Mouse (Mus musculus) retina, adult 2 months (tissue): ENCODE results near the gene Depdc1a.
"Not testable (repeated sequence)": the region's sequence is repeated elsewhere in the genome, so short reads cannot be mapped to it uniquely, and the experiment has no call there.

Source experiments
- DNase-seq: peaks from one replicate; pipeline ENCODE4 v3.0.0-alpha.2; 2012; ENCODE audit warnings: low read depth, low spot score

Depdc1a gene

GRCm38 (mm10) chr3:159495243-159495801 lies at the start of gene Depdc1a:
TSS of gene Depdc1a (plus strand) at chr3:159495433.
- DNase-seq = peak; percentile 33

GRCm38 (mm10) chr3:159470059-159470458 lies 25.2 kb upstream of the Depdc1a start:
- DNase-seq = no peak

- no peak for DNase-seq
These were observed 19.8 kb upstream of the Depdc1a start for GRCm38 (mm10) chr3:159475465-159475864.

- no peak for DNase-seq
These were observed 17.8 kb upstream of the Depdc1a start for GRCm38 (mm10) chr3:159477250-159477962.

GRCm38 (mm10) chr3:159494709-159495108 lies 524 bp upstream of the Depdc1a start:
- not testable (repeated sequence) for DNase-seq

GRCm38 (mm10) chr3:159508899-159509298 lies 13.7 kb downstream of the Depdc1a start:
- DNase-seq = no peak

- no peak for DNase-seq
These were observed 33.3 kb downstream of the Depdc1a start for GRCm38 (mm10) chr3:159528563-159528962.

GRCm38 (mm10) chr3:159548303-159548702 lies 53.1 kb downstream of the Depdc1a start:
- no peak for DNase-seq

GRCm38 (mm10) chr3:159550224-159550623 lies 55.0 kb downstream of the Depdc1a start:
- no peak for DNase-seq
